Mouse (Mus musculus) neural tube, embryonic 11.5 days (tissue): ENCODE measurements around the gene Zfp182. TPM values are rescaled to one million over a fixed set of nuclear protein-coding genes. Genes with fewer than 3 reads are reported as not detected.
A peak's percentile ranks its signal among the peaks of the same experiment; 100 is the strongest.

Source experiments
- ATAC-seq: fragments of 200-750 bp; cut with Nextera tagmentation; 2 replicates; pipeline ENCODE4 v1.8.0; 2017; ENCODE audit warnings: moderate number of reproducible peaks, mild to moderate bottlenecking, moderate TSS enrichment, moderate library complexity; ENCODE audit not compliant: insufficient read depth, low FRiP score, low TSS enrichment
- DNase-seq: peaks from one replicate; pipeline ENCODE4 v3.0.0-alpha.2; 2015; ENCODE audit warnings: low spot score
- H3K27ac ChIP-seq: fragments of 300-500 bp; sonication (generic); 2 replicates; pipeline ENCODE4 v1.5.1; 2014; ENCODE audit warnings: low read depth, mild to moderate bottlenecking, low read length
- H3K27me3 ChIP-seq: fragments of 300-500 bp; sonication (generic); 2 replicates; pipeline ENCODE4 v1.6.1; 2014; ENCODE audit warnings: mild to moderate bottlenecking, low read length, mixed read lengths; ENCODE audit not compliant: control insufficient read depth, insufficient read depth
- H3K36me3 ChIP-seq: fragments of 300-500 bp; sonication (generic); 2 replicates; pipeline ENCODE4 v1.6.1; 2014; ENCODE audit warnings: mild to moderate bottlenecking, low read length, moderate library complexity, mixed read lengths; ENCODE audit not compliant: control insufficient read depth, insufficient read depth
- H3K4me1 ChIP-seq: fragments of 300-500 bp; sonication (generic); 2 replicates; pipeline ENCODE4 v1.6.1; 2014; ENCODE audit warnings: low read length, mixed read lengths; ENCODE audit not compliant: control insufficient read depth, insufficient read depth
- H3K4me2 ChIP-seq: fragments of 300-500 bp; sonication (generic); 2 replicates; pipeline ENCODE4 v1.6.1; 2014; ENCODE audit warnings: low read depth, mild to moderate bottlenecking, moderate library complexity
- H3K4me3 ChIP-seq: fragments of 300-500 bp; sonication (generic); 2 replicates; pipeline ENCODE4 v1.5.1; 2014; ENCODE audit warnings: low read depth, low read length
- H3K9ac ChIP-seq: fragments of 300-500 bp; sonication (generic); 2 replicates; pipeline ENCODE4 v1.6.1; 2014; ENCODE audit warnings: mild to moderate bottlenecking, low read length
- H3K9me3 ChIP-seq: fragments of 300-500 bp; sonication (generic); 2 replicates; pipeline ENCODE4 v1.6.1; 2016; ENCODE audit warnings: low read length; ENCODE audit not compliant: control insufficient read depth
- WGBS: fragments of 180-500 bp; shearing (Covaris S2); extraction: QIAGEN DNeasy Blood & Tissue Kit; methylation state at CpG from one replicate; pipeline ENCODE4 v1.1.7; 2014; 5-methylcytosine and 5-hydroxymethylcytosine counted together
- polyA plus RNA-seq: library from polyadenylated mRNA; unstranded; fragments of >200 nt; fragmentation: Nextera tagmentation; extraction: Ambion mirVana; gene quantifications from 2 replicates; pipeline ENCODE4 v1.2.1, GENCODE M21; 2014

The Zfp182 gene
- 6.5 and 7.4 TPM in 2 replicates for polyA plus RNA-seq

DNA sequence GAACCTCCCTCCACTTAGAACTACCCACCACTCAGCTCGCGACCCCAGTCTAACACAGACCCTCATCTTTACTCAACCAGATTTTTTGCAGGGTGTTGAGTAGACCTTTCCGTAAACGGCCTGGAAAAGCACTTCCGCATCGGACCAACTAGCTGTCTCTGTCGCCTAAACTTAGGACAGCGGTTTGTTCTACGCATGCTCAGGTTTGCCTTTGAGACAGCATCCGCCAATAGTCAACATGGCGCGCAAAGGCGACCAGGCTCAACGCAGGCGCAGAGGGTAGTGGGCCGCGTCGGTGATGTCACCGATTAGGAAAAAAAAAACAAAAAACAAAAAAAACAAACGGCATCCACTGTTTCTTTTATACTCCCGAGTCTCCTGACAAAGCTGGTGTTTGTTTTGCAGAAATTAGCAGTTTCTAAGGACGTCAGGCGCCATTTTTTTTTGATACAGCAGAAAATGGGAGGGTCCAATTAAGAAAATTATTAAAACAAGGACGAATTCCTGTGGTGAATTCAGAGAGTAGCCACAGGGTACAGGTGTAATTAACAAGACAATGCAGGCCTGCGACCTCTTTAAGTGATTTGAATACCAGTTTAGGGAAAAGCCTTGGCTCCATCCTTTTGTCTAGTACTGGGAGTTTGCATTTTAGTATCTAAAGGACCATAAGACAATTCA is at the start of gene Zfp182:
Zfp182 (minus strand) TSS at position 451 of the 678 bp plus-strand sequence.
- no peak within 1 kb of the TSS for H3K27ac ChIP-seq
- no peaks in the 10 kb centered on the region for H3K4me1 ChIP-seq

DNA sequence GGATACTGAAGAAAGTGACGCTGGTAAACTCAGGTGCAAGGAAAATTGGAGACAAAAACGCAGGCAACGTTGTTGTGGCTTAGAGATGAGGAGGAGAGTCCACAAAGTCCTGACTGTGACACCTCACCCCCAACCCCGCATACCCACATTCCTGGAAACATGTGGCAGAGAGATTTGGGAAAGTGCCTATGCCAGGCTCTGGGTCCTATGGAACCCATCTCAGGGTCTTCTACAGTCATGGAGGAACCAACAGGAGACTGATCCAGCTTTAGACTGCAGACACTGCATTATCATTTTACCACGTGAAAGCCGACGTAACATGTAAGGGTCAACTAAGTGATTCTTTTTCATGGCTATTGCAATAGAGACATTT is 27.7 kb upstream of the Zfp182 start:
- Histone ChIP-seq H3K36me3 (no peaks in the 10 kb centered on the region), H3K27ac (no peak overlapping the region), H3K4me3 (peak overlapping the region; percentile 39), H3K27me3 (no peaks in the 10 kb centered on the region), H3K9ac (no peak overlapping the region), H3K4me1 (no peaks in the 10 kb centered on the region), H3K4me2 (peak overlapping the region; percentile 42), H3K9me3 (no peaks in the 10 kb centered on the region)
- no peak for ATAC-seq
- no peak for DNase-seq
- WGBS, result 52% methylated on average over 7 of the region's 7 CpGs

More for the DNA sequence above, at the start of gene Zfp182:
- peak within 1 kb of the TSS; percentile 42 for H3K4me3 ChIP-seq
- H3K4me2 ChIP-seq, result peak within 1 kb of the TSS; percentile 45
- H3K36me3 ChIP-seq, result no peaks in the 10 kb centered on the region
- no peaks in the 10 kb centered on the region for H3K9me3 ChIP-seq
- WGBS, result 24% methylated on average over 25 of the region's 25 CpGs
- ATAC-seq (peak; percentile 94), DNase-seq (peak; percentile 75)
- H3K27me3 ChIP-seq, result no peaks in the 10 kb centered on the region
- H3K9ac ChIP-seq, result peak within 1 kb of the TSS; percentile 40

DNA sequence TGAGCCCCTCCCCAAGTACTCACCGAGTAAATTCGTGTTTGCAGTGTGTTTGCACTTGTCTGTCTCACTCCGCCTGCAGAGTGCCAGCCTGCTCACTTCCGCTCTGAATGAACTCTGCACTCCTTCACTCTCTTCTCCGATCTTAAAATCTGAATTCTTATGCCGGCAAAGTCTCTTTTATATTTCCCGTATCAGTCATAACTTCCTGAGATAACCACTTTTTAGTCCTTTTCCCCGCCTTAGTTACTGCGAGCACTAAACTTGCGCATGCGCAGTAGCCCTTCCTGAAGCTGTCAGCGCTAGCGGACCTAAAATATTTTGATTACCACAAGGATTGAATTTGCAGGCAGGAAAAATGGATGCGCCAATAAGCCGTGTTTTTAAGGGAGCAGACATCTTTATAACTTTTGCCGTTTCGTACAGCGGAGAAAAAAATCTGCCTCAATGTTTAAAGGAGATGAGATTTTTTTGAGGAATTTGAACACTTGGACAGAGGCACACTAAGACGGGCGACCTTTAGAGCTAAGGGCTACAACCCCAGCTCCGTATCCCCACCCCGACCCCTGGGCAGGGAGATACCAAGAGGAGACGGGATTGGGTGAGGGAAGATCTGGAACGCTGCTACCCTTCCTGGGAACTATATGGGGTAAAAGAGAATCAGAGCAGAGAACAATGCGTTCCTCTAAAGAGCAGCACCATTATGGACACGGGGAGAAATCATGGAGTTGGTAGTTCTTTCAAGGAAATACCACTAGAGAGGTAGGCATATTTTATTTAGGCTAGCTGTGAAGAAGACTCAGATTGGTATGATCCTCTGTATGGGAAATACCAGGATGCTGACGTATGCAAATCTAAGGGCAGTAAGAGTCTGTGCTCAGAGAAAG is 27.1 kb upstream of the Zfp182 start, which contains the start of gene Zfp300:
Zfp300 (minus strand) TSS at position 545 of the 884 bp plus-strand sequence.
- peak within 1 kb of the TSS; percentile 42 for H3K4me2 ChIP-seq
- H3K9me3 ChIP-seq, result no peaks in the 10 kb centered on the region
- H3K9ac ChIP-seq, result peak within 1 kb of the TSS; percentile 42
- DNase-seq, result peak; percentile 72
- 0 out of 2 replicates have a peak within 1 kb of the TSS, but pooled peaks have one; percentile 8 for H3K27ac ChIP-seq
- 25% methylated on average over 27 of the region's 27 CpGs for WGBS
- no peaks in the 10 kb centered on the region for H3K27me3 ChIP-seq
- peak within 1 kb of the TSS; percentile 39 for H3K4me3 ChIP-seq
- no peaks in the 10 kb centered on the region for H3K4me1 ChIP-seq
- peak; percentile 90 for ATAC-seq
- no peaks in the 10 kb centered on the region for H3K36me3 ChIP-seq

DNA sequence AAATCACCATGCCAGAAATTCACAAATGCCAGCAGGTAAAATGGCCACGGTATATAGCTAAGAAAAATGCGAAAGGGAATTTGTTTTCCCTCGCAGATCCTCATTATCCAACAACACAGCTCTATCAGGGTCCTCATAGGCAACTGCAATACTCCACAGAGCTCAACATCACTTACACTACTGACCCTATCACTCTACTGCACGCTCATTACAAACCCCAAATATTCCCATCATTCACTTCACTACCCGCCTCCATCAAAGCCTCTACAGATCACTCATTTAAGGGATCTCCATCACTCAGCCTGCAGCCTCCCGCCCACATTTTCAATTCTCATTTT is 26.5 kb upstream of the Zfp182 start:
- no peaks in the 10 kb centered on the region for H3K27me3 ChIP-seq
- no peaks in the 10 kb centered on the region for H3K9me3 ChIP-seq
- no peak overlapping the region for H3K27ac ChIP-seq
- H3K4me2 ChIP-seq, result peak overlapping the region; percentile 42
- H3K4me1 ChIP-seq, result no peaks in the 10 kb centered on the region
- peak overlapping the region; percentile 39 for H3K4me3 ChIP-seq
- H3K9ac ChIP-seq, result peak overlapping the region; percentile 33
- WGBS, result 27% methylated on average over 6 of the region's 6 CpGs
- no peak for DNase-seq
- no peaks in the 10 kb centered on the region for H3K36me3 ChIP-seq
- ATAC-seq, result peak; percentile 52

DNA sequence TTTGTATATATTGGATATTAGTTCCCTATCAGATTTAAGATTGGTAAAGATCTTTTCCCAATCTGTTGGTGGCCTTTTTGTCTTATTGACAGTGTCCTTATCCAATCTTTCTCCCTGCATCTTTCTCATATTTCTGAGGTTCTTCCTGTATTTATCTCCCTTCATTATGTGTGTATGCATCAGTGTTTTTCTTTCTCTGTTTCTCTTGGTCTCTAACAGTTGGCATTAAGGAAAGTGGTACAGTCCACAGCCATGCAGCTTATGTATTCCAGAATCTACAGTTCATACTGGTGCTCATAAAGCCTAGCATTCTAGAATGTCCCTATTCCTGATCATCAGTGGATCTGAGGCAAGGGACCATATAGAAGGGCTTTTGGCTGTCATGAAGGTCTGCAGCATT is 6.0 kb upstream of the Zfp182 start, which contains the start of gene Spaca5:
Spaca5 (plus strand) TSS at position 301 of the 400 bp plus-strand sequence.
- no peak for DNase-seq
- no peak within 1 kb of the TSS for H3K27ac ChIP-seq
- H3K4me3 ChIP-seq, result no peak within 1 kb of the TSS
- no peak within 1 kb of the TSS for H3K9ac ChIP-seq
- no peaks in the 10 kb centered on the region for H3K27me3 ChIP-seq
- no peaks in the 10 kb centered on the region for H3K9me3 ChIP-seq
- no peaks in the 10 kb centered on the region for H3K4me1 ChIP-seq
- no peaks in the 10 kb centered on the region for H3K36me3 ChIP-seq
- no peak for ATAC-seq
- no peak within 1 kb of the TSS for H3K4me2 ChIP-seq

DNA sequence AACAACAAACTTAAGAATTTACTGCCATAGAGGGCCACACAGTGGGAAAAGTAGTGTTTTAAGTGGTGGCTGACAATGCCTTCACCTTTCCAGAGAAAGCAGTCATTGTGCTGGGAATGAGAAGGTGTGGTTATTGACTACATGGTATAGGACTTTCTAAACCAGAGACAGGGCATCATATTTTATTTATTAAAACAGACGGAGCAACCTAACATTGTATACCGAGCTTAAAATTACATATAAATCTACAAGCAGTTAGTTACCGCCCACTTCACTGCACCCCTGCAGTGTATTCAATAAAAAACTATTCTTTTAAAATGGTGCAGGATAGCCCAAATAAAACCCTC is 401 bp upstream of the Zfp182 start:
- Histone ChIP-seq H3K4me3 (peak overlapping the region; percentile 42; the same call in 1 of the 2 replicates), H3K9me3 (no peaks in the 10 kb centered on the region), H3K27me3 (no peaks in the 10 kb centered on the region), H3K36me3 (no peaks in the 10 kb centered on the region), H3K4me1 (no peaks in the 10 kb centered on the region), H3K27ac (no peak overlapping the region), H3K9ac (no peak overlapping the region), H3K4me2 (peak overlapping the region; percentile 33)
- WGBS, result 65% methylated on average over 3 of the region's 3 CpGs
- ATAC-seq (peak; percentile 35; the same call in 1 of the 2 replicates), DNase-seq (no peak)

DNA sequence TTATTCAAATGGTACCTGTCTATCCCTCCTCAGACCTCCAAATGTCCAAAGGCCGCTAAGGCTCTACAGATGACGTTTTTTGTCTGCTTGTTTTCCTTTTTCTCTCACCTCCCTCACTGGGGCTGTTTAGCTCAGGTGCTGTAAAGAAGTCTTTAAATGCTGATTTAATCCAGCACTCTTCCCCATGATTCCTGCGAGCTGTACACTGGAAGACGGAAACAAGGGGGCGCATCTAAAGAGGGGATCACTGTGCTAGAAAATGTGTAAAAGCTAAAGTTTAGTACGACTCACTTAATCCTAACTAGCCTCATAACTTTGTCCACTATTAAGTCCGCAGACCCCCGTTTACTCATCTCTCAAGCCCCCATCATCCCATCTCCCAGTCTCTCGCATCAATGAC is 656 bp downstream of the Zfp182 start:
- DNase-seq (no peak), ATAC-seq (no peak; the same call in 1 of the 2 replicates)
- H3K4me1 ChIP-seq, result no peaks in the 10 kb centered on the region
- no peaks in the 10 kb centered on the region for H3K9me3 ChIP-seq
- peak overlapping the region; percentile 40 for H3K9ac ChIP-seq
- no peaks in the 10 kb centered on the region for H3K27me3 ChIP-seq
- H3K36me3 ChIP-seq, result no peaks in the 10 kb centered on the region
- peak overlapping the region; percentile 45 for H3K4me2 ChIP-seq
- H3K4me3 ChIP-seq, result peak overlapping the region; percentile 42
- no peak overlapping the region for H3K27ac ChIP-seq
- WGBS, result 31% methylated on average over 9 of the region's 9 CpGs

DNA sequence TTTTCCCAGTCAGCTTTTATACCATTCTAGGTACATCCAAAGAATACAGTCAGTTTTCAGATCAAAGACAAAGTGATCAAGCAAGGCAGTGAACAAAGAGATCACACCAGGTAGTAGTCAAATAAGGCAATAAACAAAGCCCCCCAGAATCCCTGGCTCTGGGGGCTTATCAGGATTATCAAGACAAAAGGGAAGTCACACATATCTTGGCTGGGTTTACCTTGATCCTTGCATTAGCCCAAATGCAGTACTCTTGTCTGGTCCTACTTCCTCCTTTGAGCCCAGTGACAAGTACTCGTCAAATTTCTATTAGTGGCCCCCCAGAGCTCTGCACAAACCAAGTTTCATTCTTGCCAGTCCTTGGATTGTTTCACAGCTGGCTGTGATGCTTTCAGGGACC is 81.2 kb downstream of the Zfp182 start:
- Histone ChIP-seq H3K4me3 (no peak overlapping the region), H3K4me1 (no peaks in the 10 kb centered on the region), H3K27me3 (no peaks in the 10 kb centered on the region), H3K27ac (no peak overlapping the region), H3K9me3 (no peaks in the 10 kb centered on the region; the same call in 1 of the 2 replicates), H3K36me3 (no peaks in the 10 kb centered on the region), H3K4me2 (no peak overlapping the region), H3K9ac (no peak overlapping the region)
- 47% methylated on average over 1 of the region's 1 CpGs for WGBS
- ATAC-seq, result no peak
- DNase-seq, result no peak
